Comparison of ENCODE assay signal across 9 mouse cellular contexts in the genomic region with DNA sequence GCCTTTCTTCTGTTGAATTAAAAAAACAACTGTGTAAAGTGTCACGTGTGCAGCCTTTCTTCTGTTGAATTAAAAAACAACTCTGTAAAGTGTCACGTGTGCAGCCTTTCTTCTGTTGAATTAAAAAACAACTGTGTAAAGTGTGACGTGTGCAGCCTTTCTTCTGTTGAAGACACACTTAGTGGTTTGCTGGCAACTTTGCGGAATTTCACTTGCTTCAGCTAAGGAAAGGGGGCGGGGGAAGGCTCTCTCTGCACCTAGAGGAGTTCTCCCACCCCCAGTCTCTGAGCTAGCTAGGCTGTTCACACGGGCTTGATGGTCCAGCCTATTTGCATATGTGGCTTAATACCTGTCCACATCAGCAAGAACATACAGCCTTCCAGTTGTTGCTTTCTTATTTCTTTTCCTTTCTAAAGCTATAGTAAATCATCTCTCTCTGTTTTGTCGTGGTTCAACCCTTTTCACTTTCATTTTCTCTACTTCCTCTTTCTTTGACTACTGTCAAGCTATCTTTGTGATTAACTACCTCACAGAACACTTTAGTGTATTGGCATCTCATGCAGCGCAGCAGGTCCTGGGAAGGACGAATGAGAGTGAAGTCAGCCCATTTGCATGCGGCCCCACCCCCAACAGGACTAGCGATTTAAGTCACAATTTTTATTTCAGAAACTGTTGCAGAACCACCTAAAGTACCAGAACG. TPM values are rescaled to one million over a fixed set of nuclear protein-coding genes. Genes with fewer than 3 reads are reported as not detected.
DNase-seq lines count a peak whose midpoint lies in the region; ATAC-seq and TF ChIP-seq lines count a peak whose summit lies in the region.
"Had no signal": no experiment of that assay in that cellular context is flagged by ENCODE, and none has a peak within 500 bp of the region (broad histone marks: within the 10 kb centered on the region; RNA-seq: fewer than 3 reads in every experiment).

No protein-coding gene starts in this region.

- TF ChIP-seq POLR2A in thymus, adult 2 months (IDR thresholded peaks at IDR 0.05; ENCODE audit: control insufficient read depth, extremely low read depth, insufficient read depth, low read length, poor library complexity), result peak; percentile 64

- peak overlapping the region; percentile 34; the same call in 1 of the 2 replicates for H3K27ac ChIP-seq in heart, postnatal 0 days (ENCODE audit: low read depth)
- peak overlapping the region; percentile 89 for H3K27ac ChIP-seq in thymus, adult 2 months (ENCODE audit: control insufficient read depth, insufficient read depth, low read length)
- H3K27ac ChIP-seq: embryonic facial prominence, embryonic 15.5 days had no signal

- TF ChIP-seq CTCF in heart, postnatal 0 days (IDR thresholded peaks at IDR 0.05; ENCODE audit: low read depth), result no peak
- TF ChIP-seq CTCF in thymus, adult 2 months (IDR thresholded peaks at IDR 0.05; ENCODE audit: borderline replicate concordance, control insufficient read depth, extremely low read depth, insufficient read depth, low read length, poor library complexity), result no peak

- DNase-seq in urinary bladder, postnatal 14 days (ENCODE audit: low spot score), result peak; percentile 15
- DNase-seq in urinary bladder, postnatal 36 days (ENCODE audit: low spot score in 2 of 2), result no peak
- DNase-seq in heart, postnatal 0 days (ENCODE audit: low spot score), result no peak
- peak; percentile 32 for DNase-seq in lung, postnatal 14 days
- DNase-seq in thymus, adult 2 months, result peak; percentile 85
- no peak for DNase-seq in cerebellum, adult 9-11 months
- no peak for DNase-seq in c-Kit-positive CD71-positive TER-119-positive erythroid progenitor cells, embryonic 14.5 days (ENCODE audit: low spot score)

- H3K4me1 ChIP-seq in heart, postnatal 0 days (ENCODE audit: control insufficient read depth, insufficient read depth), result no peaks in the 10 kb centered on the region; the same call in 1 of the 2 replicates
- peaks cover 31% of the 10 kb centered on the region for H3K4me1 ChIP-seq in thymus, adult 2 months (replicated peaks; ENCODE audit: control insufficient read depth, insufficient read depth, low read length)
- H3K4me1 ChIP-seq: embryonic facial prominence, embryonic 15.5 days had no signal

- peak overlapping the region; percentile 43 for H3K4me2 ChIP-seq in heart, postnatal 0 days (ENCODE audit: low read depth, low read length)
- H3K4me2 ChIP-seq: embryonic facial prominence, embryonic 15.5 days had no signal

- H3K9ac ChIP-seq in heart, postnatal 0 days (replicated peaks; ENCODE audit: low read depth, low read length), result peak overlapping the region; percentile 33; the same call in 1 of the 2 replicates
- H3K9ac ChIP-seq: embryonic facial prominence, embryonic 15.5 days had no signal

- TF ChIP-seq EP300 in heart, postnatal 0 days (IDR thresholded peaks at IDR 0.05; ENCODE audit: low read depth), result no peak

- no peaks in the 10 kb centered on the region for H3K36me3 ChIP-seq in heart, postnatal 0 days (replicated peaks; ENCODE audit: control insufficient read depth, insufficient read depth, low read length)
- H3K36me3 ChIP-seq in thymus, adult 2 months (ENCODE audit: control insufficient read depth, insufficient read depth, low read length), result no peaks in the 10 kb centered on the region
- H3K36me3 ChIP-seq: embryonic facial prominence, embryonic 15.5 days had no signal

- no peak for ATAC-seq in heart, postnatal 0 days (ENCODE audit: insufficient read depth, low read depth)
- ATAC-seq in cerebellum, adult (ENCODE audit: insufficient number of reproducible peaks, low FRiP score, low TSS enrichment), result no peak

- H3K4me3 ChIP-seq in heart, postnatal 0 days (ENCODE audit: low read depth, low read length), result peak overlapping the region; percentile 37
- H3K4me3 ChIP-seq in thymus, adult 2 months (ENCODE audit: control insufficient read depth, insufficient read depth, low read length), result peak overlapping the region; percentile 32
- H3K4me3 ChIP-seq: embryonic facial prominence, embryonic 15.5 days had no signal

- WGBS in heart, postnatal 0 days, result 57% methylated on average over 12 of the region's 12 CpGs
- WGBS in thymus, adult 2 months, result 1% methylated on average over 12 of the region's 12 CpGs

- no peaks in the 10 kb centered on the region for H3K9me3 ChIP-seq in heart, postnatal 0 days (replicated peaks; ENCODE audit: control insufficient read depth, low read length)
- H3K9me3 ChIP-seq: embryonic facial prominence, embryonic 15.5 days had no signal

- H3K27me3 ChIP-seq in heart, postnatal 0 days (ENCODE audit: control insufficient read depth, insufficient read depth, low read length), result no peaks in the 10 kb centered on the region
- H3K27me3 ChIP-seq in thymus, adult 2 months (ENCODE audit: control insufficient read depth, insufficient read depth, low read length), result no peaks in the 10 kb centered on the region
- H3K27me3 ChIP-seq: embryonic facial prominence, embryonic 15.5 days had no signal

RNA-seq across cellular contexts. Expression of gene Patj, which starts 41.2 kb away (rescaled TPM):
- 9.1 and 1,302 TPM in 2 replicates for total RNA-seq in heart, postnatal 0 days (2014; rRNA removed; ENCODE audit: low replicate concordance)
- polyA plus RNA-seq in heart, postnatal 0 days (2015; fragmentation: Nextera tagmentation; extraction: Ambion mirVana), result 3.9 and 5.2 TPM in 2 replicates
- polyA plus RNA-seq in thymus, adult 2 months (2012; rRNA removed), result 32.7 and 35.0 TPM in 2 replicates

RNA-seq across cellular contexts. Expression of gene Tm2d1, which starts 53.7 kb away (rescaled TPM):
- 56.9 and 59.4 TPM in 2 replicates for total RNA-seq in heart, postnatal 0 days (2014; rRNA removed; ENCODE audit: low replicate concordance)
- polyA plus RNA-seq in heart, postnatal 0 days (2015; fragmentation: Nextera tagmentation; extraction: Ambion mirVana), result 129 and 137 TPM in 2 replicates
- polyA plus RNA-seq in thymus, adult 2 months (2012; rRNA removed), result 10.7 and 11.1 TPM in 2 replicates

Comparison
In these comparisons a context has a peak if more than half of its experiments do, and no peak if none do; other contexts are left out.
1. DNase-seq: peak in urinary bladder, postnatal 14 days (single experiment), lung, postnatal 14 days (single experiment) and thymus, adult 2 months (single experiment); none in urinary bladder, postnatal 36 days (0 of 2), heart, postnatal 0 days (single experiment), cerebellum, adult 9-11 months (single experiment) and c-Kit-positive CD71-positive TER-119-positive erythroid progenitor cells, embryonic 14.5 days (single experiment).
2. RNA of gene Tm2d1, which starts 53.7 kb away (polyA plus RNA-seq): 129 to 137 TPM in heart, postnatal 0 days; 10.7 to 11.1 TPM in thymus, adult 2 months; every median in the first group is over 10 times any median in the second.